Mouse (Mus musculus) thymus, postnatal 14 days (tissue): ENCODE data around the gene Scap.
"Not testable (repeated sequence)": the region's sequence is repeated elsewhere in the genome, so short reads cannot be mapped to it uniquely, and the experiment has no call there.

ENCODE experiments used
- DNase-seq: peaks from one replicate; pipeline ENCODE4 v3.0.0; 2021

The Scap gene

GRCm38 (mm10) chr9:110390843-110391242 lies 57.8 kb downstream of the Scap start:
- no peak for DNase-seq

GRCm38 (mm10) chr9:110393295-110393694 lies 60.2 kb downstream of the Scap start:
- DNase-seq = no peak

- no peak for DNase-seq
Observed at GRCm38 (mm10) chr9:110400650-110401049, 67.6 kb downstream of the Scap start.

GRCm38 (mm10) chr9:110402731-110403130 lies 69.6 kb downstream of the Scap start:
- DNase-seq = no peak

- DNase-seq = not testable (repeated sequence)
Observed at GRCm38 (mm10) chr9:110403240-110403639, 70.2 kb downstream of the Scap start.

- DNase-seq = no peak
Observed at GRCm38 (mm10) chr9:110407311-110408098, 74.4 kb downstream of the Scap start.

GRCm38 (mm10) chr9:110408099-110408773 lies 75.1 kb downstream of the Scap start, which contains the start of gene Ptpn23:
TSS of gene Ptpn23 (minus strand) at chr9:110408213.
- DNase-seq = peak; percentile 96

- peak; percentile 88 for DNase-seq
Observed at GRCm38 (mm10) chr9:110410908-110411887, 78.1 kb downstream of the Scap start.

- DNase-seq = no peak
Observed at GRCm38 (mm10) chr9:110412926-110413325, 79.8 kb downstream of the Scap start.

GRCm38 (mm10) chr9:110413785-110414184 lies 80.7 kb downstream of the Scap start:
- no peak for DNase-seq

GRCm38 (mm10) chr9:110419511-110420112 lies 86.5 kb downstream of the Scap start, which contains the start of gene Ngp:
TSS of gene Ngp (plus strand) at chr9:110419747.
- no peak for DNase-seq

GRCm38 (mm10) chr9:110431241-110431640 lies 98.2 kb downstream of the Scap start:
- no peak for DNase-seq

- DNase-seq = no peak
Observed at GRCm38 (mm10) chr9:110433045-110433444, 100.0 kb downstream of the Scap start.
